Mouse (Mus musculus) testis, postnatal 14 days (tissue): ENCODE measurements around the gene Rbm45.
A peak's percentile ranks its signal among the peaks of the same experiment; 100 is the strongest.

ENCODE experiments used
- DNase-seq: peaks from one replicate; pipeline ENCODE4 v3.0.0; 2021; ENCODE audit warnings: low spot score

Gene Rbm45

DNA sequence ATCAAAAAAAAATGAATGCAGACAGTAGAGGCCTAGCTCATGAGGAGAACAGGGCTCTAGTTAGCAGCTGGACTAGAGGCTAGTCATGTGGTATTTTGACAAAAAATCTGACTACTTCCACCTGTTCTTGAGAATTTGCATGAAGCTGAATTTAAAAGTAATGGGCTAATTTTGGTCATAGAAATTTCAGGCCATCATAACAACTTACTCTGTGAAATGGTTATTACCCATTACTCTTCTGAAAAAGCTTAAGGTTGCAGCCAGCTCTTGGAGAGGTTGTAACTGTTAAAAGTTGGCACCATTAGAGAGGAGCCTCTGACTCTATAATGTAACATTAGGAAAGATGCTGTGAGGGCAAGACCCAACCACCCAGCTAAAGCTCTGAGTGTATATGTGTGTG lies 16.7 kb downstream of the Rbm45 start:
- no peak for DNase-seq

DNA sequence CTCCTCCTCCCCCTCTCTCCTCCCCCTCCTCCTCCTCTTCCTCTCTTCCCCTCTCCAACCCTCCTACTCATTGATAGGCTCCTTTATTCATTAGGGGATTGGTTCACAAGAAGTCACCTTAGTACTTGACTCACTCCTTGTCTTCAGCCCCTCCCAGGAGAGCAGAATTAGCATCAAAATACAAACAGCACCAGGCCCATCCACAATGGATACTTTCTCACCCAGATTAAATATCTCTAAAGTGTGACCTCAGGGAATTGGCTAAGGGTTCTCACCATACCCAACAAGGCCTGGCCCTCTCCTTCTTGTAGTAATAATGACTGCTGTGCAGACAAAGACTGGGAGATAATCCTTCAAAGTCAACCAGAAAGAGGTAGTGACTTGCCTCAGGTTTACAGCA lies 30.4 kb downstream of the Rbm45 start:
- DNase-seq: no peak

DNA sequence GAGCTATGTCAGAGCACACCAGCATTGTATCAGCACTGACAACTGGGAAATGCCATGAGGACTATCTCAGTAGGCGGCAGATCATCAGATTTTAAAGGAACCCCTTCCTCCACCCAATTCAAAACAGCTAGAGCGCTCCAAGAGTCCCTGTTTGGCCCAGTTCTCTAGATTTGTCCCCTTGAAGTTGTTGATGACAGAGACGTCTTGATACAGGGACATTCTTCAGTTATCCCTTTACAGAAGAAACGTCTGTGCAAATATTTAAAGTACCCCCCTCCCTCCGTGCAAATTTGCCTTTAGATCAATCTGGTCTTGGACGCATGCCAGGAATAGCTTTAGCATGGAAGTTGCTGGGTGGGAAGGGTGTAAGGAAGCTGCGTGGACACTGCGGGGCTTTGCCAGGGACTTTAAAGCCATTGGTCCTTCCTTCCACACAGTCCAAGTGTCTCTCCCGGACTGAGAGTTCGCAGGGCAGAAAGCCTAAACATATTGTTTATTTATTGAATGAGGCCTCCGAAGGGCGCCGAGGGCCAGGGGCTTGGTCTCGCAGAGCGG lies 35.9 kb downstream of the Rbm45 start:
- DNase-seq: no peak

DNA sequence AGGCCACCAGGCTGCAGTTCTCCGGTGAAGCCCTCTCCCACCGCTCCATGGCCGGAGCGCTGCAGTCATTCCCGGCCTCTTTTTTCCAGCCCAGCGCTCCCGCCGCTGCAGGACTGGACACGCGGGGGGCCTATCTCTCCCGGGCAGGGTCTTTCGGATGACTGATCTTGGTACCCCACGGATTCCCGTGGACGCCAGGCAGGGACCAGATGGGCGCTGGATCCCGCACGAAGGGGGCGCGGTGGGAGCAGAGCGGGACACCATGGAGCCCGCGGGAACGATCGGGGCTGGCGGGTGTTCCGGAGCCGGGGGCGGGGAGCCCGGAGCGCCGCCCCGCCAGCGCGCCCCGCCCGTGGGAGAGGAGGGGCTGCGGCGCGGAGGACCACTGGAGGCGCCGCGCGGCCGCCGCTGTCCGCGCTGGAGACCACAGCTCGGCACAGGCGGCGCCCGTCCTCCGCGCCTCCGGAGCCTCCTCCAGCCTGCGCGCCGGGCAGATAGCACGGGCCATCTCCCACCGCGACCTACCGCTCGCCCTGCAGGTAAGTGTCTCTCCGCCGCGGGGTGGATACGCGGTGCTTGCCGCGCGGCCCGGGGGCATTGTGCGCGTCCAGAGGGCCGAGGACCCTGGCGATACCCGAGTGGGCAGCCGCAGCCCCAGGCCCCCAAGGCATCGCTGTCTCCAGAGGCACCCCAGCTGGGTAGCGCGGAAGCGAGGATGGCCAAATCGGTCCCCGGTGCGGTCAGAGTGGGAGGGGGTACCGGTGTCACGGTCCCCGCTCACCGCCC lies 36.6 kb downstream of the Rbm45 start, which contains the start of gene Osbpl6:
Osbpl6 (plus strand) TSS at position 358 of the 786 bp plus-strand sequence.
- DNase-seq: peak; percentile 26

DNA sequence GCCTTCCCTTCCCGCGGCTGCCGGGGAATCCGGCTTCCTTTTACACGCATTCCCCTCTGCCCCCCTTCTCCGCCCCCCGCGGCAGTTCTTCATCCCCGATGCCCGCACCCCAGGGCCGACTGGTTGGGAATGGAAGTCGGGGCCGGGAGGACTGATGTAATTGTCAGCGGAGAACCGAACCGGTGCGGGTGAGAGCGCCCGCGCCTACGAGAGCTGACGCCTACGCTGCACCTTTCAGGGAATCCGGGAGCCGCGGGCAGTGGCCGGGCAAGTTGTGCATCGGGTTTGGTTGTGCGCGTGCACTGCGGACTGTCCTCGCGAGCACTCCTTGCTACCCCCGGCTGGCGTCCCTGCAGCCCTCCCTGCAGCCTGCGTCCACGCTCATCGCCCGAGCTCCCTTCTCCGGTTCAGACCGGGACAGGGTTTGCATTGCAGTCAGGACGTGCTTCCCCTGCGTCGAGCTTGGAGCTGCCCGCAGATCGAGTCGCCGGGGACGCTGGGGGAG lies 37.2 kb downstream of the Rbm45 start:
- DNase-seq: peak; percentile 23

DNA sequence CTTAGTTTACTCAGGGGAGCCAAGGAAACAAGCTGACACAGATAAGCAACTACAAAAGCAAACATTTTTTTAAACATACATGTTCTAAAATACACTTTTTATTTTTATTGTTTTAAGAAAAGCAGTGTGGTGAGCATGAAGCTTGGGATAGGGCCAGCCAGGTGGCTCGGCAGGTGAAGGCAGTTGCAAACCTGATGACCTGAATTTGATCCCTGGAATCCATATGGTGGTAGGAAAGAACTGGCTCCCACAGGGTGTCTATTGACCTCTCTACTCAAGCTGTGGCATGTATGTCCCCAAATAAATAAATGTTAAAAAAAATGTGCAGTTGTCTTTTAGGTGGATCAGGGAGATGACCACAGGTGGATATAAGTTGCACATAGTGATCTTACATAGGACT lies 39.7 kb downstream of the Rbm45 start:
- DNase-seq: no peak

DNA sequence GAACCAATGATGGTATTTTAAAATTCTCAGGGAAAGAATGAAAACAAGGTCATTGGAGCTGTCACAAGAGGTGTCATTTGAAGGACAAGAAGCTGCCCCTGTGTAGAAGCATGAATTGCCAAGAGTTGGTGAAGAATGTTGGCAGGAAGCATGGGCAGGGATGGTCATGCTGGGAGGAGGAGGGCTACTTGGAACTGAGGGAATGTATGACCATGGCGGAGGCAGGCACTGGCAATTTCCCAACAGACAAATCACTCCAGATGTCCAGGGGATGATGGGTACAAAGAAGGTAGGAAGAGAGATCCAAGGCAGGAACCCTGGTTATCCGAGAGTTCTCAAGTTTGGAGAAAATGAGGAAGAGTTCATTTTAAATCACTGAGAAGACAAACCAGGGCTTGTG lies 40.2 kb downstream of the Rbm45 start:
- DNase-seq: no peak

DNA sequence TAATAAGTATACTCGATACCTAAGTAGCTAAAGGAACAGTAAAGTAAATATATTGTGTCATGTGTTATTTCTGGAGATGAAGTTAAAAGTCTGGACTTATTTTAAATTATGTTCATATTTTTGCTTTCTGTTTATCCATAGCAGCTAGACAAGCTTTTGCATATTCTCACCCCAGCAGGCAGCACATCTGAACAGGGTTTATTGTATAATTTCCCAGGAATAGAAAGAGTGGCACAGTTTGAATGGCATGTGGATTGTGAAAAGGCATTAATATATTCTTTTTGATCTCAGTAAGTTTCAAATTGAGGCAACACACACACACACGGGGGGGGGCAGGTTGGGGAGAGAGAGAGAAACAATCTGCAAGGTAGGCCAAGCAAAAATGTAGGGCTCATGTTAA lies 43.1 kb downstream of the Rbm45 start:
- no peak for DNase-seq

DNA sequence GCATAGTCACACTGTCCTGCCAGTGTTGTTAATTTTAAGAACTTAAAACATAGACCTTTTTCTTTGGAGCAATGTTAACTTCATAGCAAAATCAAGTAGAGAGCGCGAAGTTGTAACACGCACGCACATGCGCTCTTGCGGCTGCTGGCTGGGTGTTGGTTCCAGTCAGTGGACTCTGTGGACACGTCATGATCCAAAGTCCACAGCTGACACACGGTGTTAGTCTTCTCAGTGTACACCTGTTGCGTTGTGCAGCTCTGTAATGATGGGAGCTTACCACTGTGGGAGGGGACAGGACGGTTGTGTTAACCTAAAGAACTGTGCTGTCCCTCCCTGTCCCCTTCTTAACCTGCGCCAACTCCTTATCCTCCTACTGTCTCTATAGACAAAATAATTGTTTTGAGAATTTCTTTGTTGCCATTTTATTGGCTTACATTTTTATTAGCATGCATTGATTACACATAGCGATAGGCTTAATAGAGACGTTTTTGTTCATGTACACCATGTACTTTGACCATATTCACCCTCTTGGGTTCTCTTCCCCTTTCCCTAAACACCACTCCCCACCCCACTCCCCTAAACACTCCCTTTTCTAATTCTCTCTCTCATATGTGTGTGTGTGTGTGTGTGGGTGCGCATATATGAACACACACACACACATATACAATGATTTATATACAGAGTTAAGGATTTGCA lies 47.8 kb downstream of the Rbm45 start:
- DNase-seq: no peak

DNA sequence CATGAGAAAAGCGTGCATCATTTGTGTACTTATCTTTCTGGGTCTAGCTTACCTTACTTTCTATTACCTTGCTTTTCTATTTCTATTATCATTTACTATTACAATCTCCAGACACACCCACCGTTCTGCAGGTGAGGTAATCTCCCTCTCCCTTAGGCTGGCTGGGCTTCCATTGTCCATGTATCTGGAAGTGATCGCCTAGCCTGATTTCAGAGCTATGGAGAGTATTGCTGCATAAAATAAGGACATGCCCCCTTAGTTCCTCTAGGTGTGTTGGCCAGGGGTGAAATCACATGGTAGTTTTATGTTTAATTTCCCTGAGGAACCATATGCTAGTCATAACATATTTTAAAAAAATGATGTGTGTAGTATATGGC lies 48.3 kb downstream of the Rbm45 start:
- DNase-seq: no peak

DNA sequence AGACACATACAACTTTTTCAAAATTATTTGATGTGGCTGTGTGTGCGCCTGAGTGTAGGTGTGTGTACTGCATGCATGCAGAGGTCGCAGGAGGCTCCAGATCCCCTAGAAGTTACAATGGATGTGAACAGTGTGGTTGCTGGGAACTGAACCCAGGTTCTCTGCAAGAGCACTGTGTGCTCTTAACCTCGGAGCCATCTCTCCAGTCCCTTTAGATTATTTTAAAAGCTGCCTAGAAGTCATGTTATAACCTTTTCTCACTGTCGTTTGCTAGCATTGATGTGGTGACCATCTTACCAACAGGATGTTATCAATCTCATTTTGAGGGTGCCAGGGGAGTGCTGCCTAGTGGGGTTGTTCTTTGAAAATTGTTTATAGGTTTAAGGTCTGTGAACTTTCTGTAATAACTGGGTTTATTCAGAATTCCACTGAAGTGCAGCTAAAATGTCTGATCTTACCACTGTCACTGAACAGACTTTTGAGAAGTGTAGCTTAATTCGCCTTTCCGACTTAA lies 51.7 kb downstream of the Rbm45 start:
- DNase-seq: no peak

DNA sequence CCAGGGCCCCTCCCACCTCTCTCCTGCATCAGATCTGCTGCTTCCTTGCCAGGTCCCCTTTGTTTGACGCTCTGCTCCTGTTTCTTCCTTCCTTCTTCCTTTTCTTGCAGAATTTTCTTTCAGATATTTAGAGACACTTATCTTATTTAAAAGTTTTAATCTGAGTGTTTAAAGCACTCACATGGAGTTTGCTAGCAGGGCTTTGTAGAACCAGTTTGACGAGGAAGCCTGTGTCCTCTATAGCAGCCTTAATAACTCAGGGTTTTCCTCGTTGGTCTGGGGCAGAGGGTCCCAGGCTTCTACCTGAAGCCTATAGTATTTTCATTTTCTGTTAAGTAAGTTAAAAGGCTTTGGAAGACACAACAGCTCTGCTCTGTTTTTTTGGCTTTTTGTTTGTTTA lies 57.0 kb downstream of the Rbm45 start:
- DNase-seq: no peak

DNA sequence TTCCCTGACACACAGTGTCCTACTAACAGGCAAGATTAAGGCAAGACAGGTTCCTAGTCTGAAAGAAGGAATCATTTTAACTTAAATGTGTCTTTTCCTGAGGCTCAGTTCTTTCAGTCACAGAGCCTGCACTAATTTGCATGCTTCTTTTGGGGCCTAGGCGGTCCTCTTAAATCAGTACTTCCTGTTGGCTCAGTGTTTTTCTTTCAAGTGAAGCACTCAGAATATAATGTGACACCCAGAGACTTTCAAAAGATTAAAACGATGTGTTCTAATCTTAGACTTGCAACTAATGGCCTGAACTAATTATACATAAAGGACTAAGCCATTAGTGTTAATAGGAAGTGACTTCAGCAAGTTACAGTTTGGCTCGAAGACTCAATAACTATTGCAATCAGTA lies 59.5 kb downstream of the Rbm45 start:
- no peak for DNase-seq

DNA sequence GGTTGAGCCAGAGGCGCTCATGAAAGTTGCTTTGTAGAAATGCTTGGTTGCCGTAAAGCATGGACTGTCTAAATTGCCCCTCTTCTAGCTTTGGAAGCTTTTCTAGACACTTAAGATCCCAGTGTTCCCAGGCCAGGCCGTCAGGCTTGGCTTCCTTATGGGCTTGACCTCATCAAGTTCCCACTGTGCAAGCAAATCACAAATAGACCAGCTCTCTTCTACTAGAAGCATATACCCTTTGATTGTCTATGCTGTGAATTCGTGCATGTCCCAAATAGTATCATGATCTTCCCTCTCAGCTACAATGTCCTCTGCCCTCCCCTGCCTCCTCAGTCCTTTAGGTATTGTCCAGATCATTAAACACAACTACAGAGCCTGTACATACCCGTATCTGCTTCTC lies 60.1 kb downstream of the Rbm45 start:
- DNase-seq: no peak

DNA sequence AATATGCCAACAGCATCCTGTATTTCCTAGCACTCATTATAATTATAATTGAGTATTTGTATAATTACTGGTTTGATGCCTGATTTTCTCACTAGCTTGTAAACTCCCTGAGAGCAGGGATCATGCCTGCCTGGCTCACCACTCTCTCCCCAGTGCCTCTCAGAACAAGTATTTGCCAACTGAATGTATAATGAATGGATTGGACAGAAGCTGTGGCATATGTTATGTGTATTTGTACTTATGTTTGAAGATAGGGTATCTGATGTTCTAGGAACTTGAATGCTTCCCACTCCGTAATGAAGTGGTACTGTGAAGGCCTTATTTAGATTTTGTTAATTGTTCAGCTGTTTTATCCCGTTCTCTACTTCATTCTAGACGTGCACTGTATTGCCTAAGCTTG lies 60.8 kb downstream of the Rbm45 start:
- DNase-seq: no peak
